Mouse (Mus musculus) hindbrain, postnatal 0 days (tissue): Measurements from ENCODE around the gene Gna12. TPM values are rescaled to one million over a fixed set of nuclear protein-coding genes. Genes with fewer than 3 reads are reported as not detected.
A peak's percentile ranks its signal among the peaks of the same experiment; 100 is the strongest.

Experiments used
- ATAC-seq: fragments of 200-750 bp; cut with Nextera tagmentation; 2 replicates; pipeline ENCODE4 v1.8.0; 2017; ENCODE audit warnings: mild to moderate bottlenecking, moderate TSS enrichment, moderate library complexity
- DNase-seq: peaks from one replicate; pipeline ENCODE4 v3.0.0-alpha.2; 2015; ENCODE audit warnings: low spot score
- H3K27ac ChIP-seq: fragments of 300-500 bp; sonication (generic); 2 replicates; pipeline ENCODE4 v1.5.1; 2014; ENCODE audit warnings: mild to moderate bottlenecking
- H3K27me3 ChIP-seq: fragments of 300-500 bp; sonication (generic); 2 replicates; pipeline ENCODE4 v1.6.1; 2014; ENCODE audit warnings: low read length, mixed read lengths; ENCODE audit not compliant: insufficient read depth
- H3K36me3 ChIP-seq: fragments of 300-500 bp; sonication (generic); 2 replicates; pipeline ENCODE4 v1.6.1; 2014; ENCODE audit warnings: low read length, mixed read lengths; ENCODE audit not compliant: insufficient read depth
- H3K4me1 ChIP-seq: fragments of 300-500 bp; sonication (generic); 2 replicates; pipeline ENCODE4 v1.6.1; 2014; ENCODE audit warnings: antibody characterized with exemption, low read length, mixed read lengths; ENCODE audit not compliant: insufficient read depth
- H3K4me2 ChIP-seq: fragments of 300-500 bp; sonication (generic); 2 replicates; pipeline ENCODE4 v1.6.1; 2014; ENCODE audit warnings: low read depth, mild to moderate bottlenecking, low read length, moderate library complexity, mixed read lengths
- H3K4me3 ChIP-seq: fragments of 300-500 bp; sonication (generic); 2 replicates; pipeline ENCODE4 v1.5.1; 2014; ENCODE audit warnings: low read length
- H3K9ac ChIP-seq: fragments of 300-500 bp; sonication (generic); replicated peaks from 2 replicates; pipeline ENCODE4 v1.6.1; 2014; ENCODE audit warnings: mild to moderate bottlenecking, low read length, moderate library complexity, mixed read lengths
- H3K9me3 ChIP-seq: fragments of 300-500 bp; sonication (generic); 2 replicates; pipeline ENCODE4 v1.6.1; 2016; ENCODE audit warnings: low read length, mixed read lengths
- CTCF ChIP-seq: IDR thresholded peaks from 2 replicates; pipeline ENCODE4 v1.5.1; 2016; ENCODE audit warnings: antibody characterized with exemption, control low read depth, low read depth
- WGBS: fragments of 180-500 bp; shearing (Covaris S2); extraction: QIAGEN DNeasy Blood & Tissue Kit; methylation state at CpG from one replicate; pipeline ENCODE4 v1.1.7; 2014; 5-methylcytosine and 5-hydroxymethylcytosine counted together
- polyA plus RNA-seq: library from polyadenylated mRNA; unstranded; fragments of >200 nt; fragmentation: Nextera tagmentation; extraction: Ambion mirVana; gene quantifications from 2 replicates; pipeline ENCODE4 v1.2.1, GENCODE M21; 2015
- total RNA-seq: library from RNA; depleted of rRNA; stranded (reverse); fragments of >200 nt; gene quantifications from 2 replicates; pipeline ENCODE4 v1.2.3, GENCODE M21; 2014

The Gna12 gene
- total and polyA plus RNA-seq, 2 experiments from 2014 or later: 35.9 to 201 TPM

DNA sequence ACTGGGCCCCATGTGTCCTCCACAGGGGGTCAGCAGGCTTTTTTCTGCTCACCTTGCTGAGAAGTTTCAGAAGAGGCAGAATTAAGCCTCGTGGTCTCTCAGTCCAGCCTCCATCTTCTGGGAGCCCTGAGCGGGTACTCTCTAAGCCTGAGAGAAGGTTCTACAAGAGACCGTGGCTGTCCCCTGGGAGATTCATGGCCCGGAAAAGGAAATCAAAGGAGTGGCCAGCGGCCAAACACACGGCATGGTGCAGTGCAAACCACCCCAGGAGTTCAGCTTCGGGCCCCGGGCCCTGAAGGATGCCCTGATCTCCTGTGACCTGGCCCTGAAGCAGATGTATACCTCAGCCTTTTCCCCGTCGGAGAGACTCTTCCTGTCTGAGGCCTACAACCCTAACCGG is 89.2 kb downstream of the Gna12 start:
- Histone ChIP-seq H3K27me3 (no peaks in the 10 kb centered on the region), H3K36me3 (no peaks in the 10 kb centered on the region), H3K4me2 (no peak overlapping the region), H3K4me1 (no peaks in the 10 kb centered on the region; the same call in none of the 2 replicates), H3K9me3 (no peaks in the 10 kb centered on the region), H3K4me3 (no peak overlapping the region), H3K9ac (no peak overlapping the region), H3K27ac (no peak overlapping the region)
- no peak for TF ChIP-seq CTCF
- ATAC-seq: no peak
- DNase-seq: no peak
- 68% methylated on average over 11 of the region's 11 CpGs for WGBS

DNA sequence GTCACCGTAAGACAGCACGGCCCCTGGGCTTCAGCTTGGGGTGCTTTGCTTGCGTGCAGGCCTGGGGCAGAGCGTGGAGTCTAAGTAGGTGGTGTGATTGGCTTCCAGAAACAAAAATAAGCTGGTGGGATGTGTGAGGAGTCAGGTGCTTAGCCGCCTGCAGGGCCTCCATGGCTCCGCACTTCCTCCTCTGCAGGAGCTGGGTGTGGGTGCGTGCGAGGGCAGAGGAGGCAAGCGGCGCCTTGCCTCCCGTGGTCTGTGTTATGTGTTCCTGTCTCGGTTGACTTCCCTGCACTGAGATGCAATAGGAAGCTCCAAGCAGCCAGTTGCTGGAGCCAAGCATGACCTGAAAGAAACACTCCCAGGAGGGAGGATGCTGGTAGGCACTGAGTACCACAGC is 90.4 kb downstream of the Gna12 start:
- 74% methylated on average over 12 of the region's 12 CpGs for WGBS
- Histone ChIP-seq H3K36me3 (no peaks in the 10 kb centered on the region), H3K4me1 (peaks cover 2% of the 10 kb centered on the region), H3K4me3 (no peak overlapping the region), H3K4me2 (no peak overlapping the region), H3K27me3 (peaks cover 8% of the 10 kb centered on the region; the same call in 1 of the 2 replicates), H3K9ac (no peak overlapping the region), H3K9me3 (no peaks in the 10 kb centered on the region), H3K27ac (no peak overlapping the region)
- ATAC-seq: no peak
- DNase-seq: no peak
- TF ChIP-seq CTCF: no peak

DNA sequence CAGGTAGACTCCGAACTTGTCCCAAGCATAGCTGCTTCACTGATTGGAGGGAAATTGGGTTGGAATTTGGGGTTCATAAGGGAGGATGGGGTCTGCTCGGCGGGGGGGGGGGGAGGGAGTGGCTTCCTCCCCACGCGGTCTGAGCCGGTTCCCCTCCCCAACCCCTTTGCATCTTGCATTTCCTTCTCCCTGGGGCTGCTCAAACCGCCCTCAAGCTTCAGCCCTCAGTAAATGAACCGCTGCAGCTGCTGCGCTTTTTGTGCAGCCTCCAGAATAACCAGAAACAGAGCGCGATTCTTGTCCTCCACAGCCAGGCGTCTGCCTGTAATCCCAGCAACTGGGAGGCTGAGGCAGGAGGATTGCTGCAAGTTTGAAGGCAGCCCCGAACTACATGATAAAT is 94.1 kb downstream of the Gna12 start:
- 24% methylated on average over 13 of the region's 13 CpGs for WGBS
- Histone ChIP-seq H3K27ac (no peak overlapping the region), H3K9me3 (no peaks in the 10 kb centered on the region), H3K36me3 (no peaks in the 10 kb centered on the region), H3K4me3 (peak overlapping the region; percentile 33; the same call in 1 of the 2 replicates), H3K4me1 (0 out of 2 replicates have a peak, but pooled peaks cover 2% of the 10 kb centered on the region), H3K4me2 (peak overlapping the region; percentile 60; the same call in 1 of the 2 replicates), H3K9ac (no peak overlapping the region), H3K27me3 (peaks cover 8% of the 10 kb centered on the region; the same call in 1 of the 2 replicates)
- no peak for TF ChIP-seq CTCF
- no peak for DNase-seq
- no peak for ATAC-seq

DNA sequence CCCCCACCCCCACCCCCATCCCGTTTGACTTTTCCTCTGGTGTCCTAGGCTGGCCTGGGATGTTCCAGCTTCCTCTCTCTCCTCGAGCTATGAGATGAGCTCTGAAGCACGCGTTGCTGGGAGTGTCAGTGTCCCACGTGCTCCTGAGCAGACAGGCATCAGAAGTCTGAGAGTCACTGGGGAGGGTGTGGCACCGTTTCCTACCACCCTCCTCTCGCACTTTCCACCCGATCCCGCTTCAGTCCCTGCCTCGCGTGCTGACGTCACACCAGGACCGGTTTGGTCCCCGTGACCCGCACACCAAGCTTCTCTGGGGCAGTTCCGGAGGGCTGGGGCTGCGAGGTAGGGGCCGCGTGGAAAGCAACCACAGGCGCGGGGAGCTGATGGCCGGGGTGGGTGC is 94.9 kb downstream of the Gna12 start:
- no peaks in the 10 kb centered on the region for H3K36me3 ChIP-seq
- H3K4me1 ChIP-seq: 0 out of 2 replicates have a peak, but pooled peaks cover 2% of the 10 kb centered on the region
- under 1% methylated on average over 22 of the region's 22 CpGs for WGBS
- H3K9me3 ChIP-seq: no peaks in the 10 kb centered on the region
- peak overlapping the region; percentile 33 for H3K4me3 ChIP-seq
- peak overlapping the region; percentile 60 for H3K4me2 ChIP-seq
- peak overlapping the region; percentile 24; the same call in 1 of the 2 replicates for H3K9ac ChIP-seq
- DNase-seq (no peak), ATAC-seq (peak; percentile 62; the same call in 1 of the 2 replicates)
- peaks cover 8% of the 10 kb centered on the region; the same call in 1 of the 2 replicates for H3K27me3 ChIP-seq
- H3K27ac ChIP-seq: no peak overlapping the region
- TF ChIP-seq CTCF: no peak

DNA sequence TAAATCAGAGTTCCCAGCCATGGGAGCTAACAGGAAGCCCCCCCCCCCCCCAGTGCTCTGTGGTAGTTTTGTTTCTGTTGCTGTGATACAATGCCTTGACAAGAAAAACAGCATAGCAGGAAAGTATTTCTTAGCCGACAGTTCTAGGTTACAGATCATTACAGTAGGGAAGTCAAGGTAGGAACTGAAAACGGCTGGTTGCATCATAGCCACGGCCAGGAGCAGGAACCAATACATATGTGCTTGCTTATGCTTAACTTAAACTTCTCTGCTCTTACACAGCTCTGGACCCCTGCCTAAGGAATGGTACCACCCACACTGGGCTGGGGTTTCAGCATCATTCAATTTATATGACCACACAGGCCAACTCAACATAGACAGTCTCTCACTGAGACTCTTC is 96.9 kb downstream of the Gna12 start:
- Histone ChIP-seq H3K9ac (no peak overlapping the region), H3K4me2 (no peak overlapping the region), H3K4me3 (no peak overlapping the region), H3K27ac (no peak overlapping the region), H3K4me1 (0 out of 2 replicates have a peak, but pooled peaks cover 2% of the 10 kb centered on the region), H3K27me3 (peaks cover 8% of the 10 kb centered on the region; the same call in 1 of the 2 replicates), H3K36me3 (no peaks in the 10 kb centered on the region), H3K9me3 (no peaks in the 10 kb centered on the region)
- no peak for DNase-seq
- WGBS: 70% methylated on average over 3 of the region's 3 CpGs
- no peak for ATAC-seq
- no peak for TF ChIP-seq CTCF

DNA sequence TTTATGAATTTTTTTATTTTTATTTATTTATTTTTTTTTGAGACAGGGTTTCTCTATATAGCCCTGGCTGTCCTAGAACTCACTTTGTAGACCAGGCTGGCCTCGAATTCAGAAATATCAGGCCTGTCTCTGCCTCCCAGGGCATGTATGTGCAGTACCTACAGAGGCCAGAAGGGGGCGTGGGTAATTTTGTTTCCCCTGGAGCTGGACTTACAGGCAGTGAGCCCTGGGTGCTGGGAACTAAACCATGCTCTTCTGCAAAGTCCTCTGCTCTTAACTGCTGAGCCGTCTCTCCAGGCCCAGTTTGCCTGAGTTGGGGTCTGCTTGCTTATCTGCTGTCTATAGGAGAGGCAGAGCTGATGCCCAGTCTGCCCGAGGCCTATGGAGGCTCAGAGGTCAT is 98.0 kb downstream of the Gna12 start:
- H3K9me3 ChIP-seq: no peaks in the 10 kb centered on the region
- WGBS: 73% methylated on average over 4 of the region's 4 CpGs
- no peak overlapping the region for H3K4me3 ChIP-seq

DNA sequence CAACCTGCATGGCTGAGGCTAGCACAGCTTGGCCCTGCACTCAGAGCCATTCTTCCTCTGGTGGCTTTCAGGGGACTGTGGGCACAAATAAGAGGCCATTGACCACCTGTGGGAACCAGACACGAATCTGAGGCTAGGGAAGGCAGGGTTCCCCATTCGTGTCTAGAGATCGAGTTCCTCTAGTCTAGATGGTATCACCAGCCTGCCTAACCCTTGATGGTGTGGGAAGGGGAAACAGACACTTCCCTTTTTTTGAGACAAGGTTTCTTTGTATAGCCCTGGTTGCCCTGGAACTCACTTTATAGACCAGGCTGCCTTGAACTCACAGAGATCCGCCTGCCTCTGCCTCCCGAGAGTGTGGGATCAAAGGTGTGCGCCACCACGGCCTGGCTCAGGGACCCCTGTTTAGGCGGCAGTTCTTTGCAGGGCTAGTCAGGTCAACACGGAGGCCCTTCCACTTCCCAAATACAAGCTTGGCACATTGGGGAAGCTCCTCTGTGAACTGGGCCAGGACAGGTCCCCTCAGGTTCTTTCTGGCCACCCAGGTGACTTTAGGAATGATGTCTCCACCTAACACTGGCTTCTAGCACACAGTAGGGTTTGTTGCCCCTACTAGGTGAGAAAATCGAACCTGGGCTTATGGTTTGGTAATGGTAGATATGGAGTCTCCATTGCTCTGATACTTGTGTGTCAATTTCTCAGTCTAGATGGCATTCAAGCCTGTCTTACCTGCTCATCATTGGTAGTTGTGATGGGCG is 99.0 kb downstream of the Gna12 start:
- no peak for TF ChIP-seq CTCF
- Histone ChIP-seq H3K9me3 (no peaks in the 10 kb centered on the region), H3K9ac (no peak overlapping the region), H3K4me1 (0 out of 2 replicates have a peak, but pooled peaks cover 6% of the 10 kb centered on the region), H3K27me3 (peaks cover 8% of the 10 kb centered on the region; the same call in 1 of the 2 replicates), H3K27ac (no peak overlapping the region), H3K4me3 (no peak overlapping the region), H3K4me2 (no peak overlapping the region), H3K36me3 (no peaks in the 10 kb centered on the region)
- WGBS: 92% methylated on average over 11 of the region's 11 CpGs
- no peak for ATAC-seq
- no peak for DNase-seq

More for the DNA sequence above, 98.0 kb downstream of the Gna12 start:
- no peak for DNase-seq
- TF ChIP-seq CTCF: peak; percentile 48
- Histone ChIP-seq H3K36me3 (no peaks in the 10 kb centered on the region), H3K4me2 (no peak overlapping the region), H3K27ac (no peak overlapping the region), H3K9ac (no peak overlapping the region), H3K27me3 (peaks cover 8% of the 10 kb centered on the region; the same call in 1 of the 2 replicates), H3K4me1 (0 out of 2 replicates have a peak, but pooled peaks cover 2% of the 10 kb centered on the region)
- ATAC-seq: no peak
